Mouse (Mus musculus): ENCODE results near the gene Rbm3. TPM values are rescaled to one million over a fixed set of nuclear protein-coding genes. Genes with fewer than 3 reads are reported as not detected.
"Not testable (repeated sequence)": the region's sequence is repeated elsewhere in the genome, so short reads cannot be mapped to it uniquely, and the experiment has no call there.

Rbm3 gene
- polyA plus RNA-seq, 1 experiment from 2014 or later = 794 TPM

GRCm38 (mm10) chrX:8105019-8105418 is 40.7 kb downstream of the Rbm3 start:
- Histone ChIP-seq H3K4me2 (ENCODE audit: low read length) (no peak overlapping the region), H3K27me3 (ENCODE audit: insufficient read depth, low read length) (no peaks in the 10 kb centered on the region), H3K4me3 (replicated peaks; ENCODE audit: low read depth, low read length) (no peak overlapping the region), H3K36me3 (ENCODE audit: insufficient read depth, low read length) (no peaks in the 10 kb centered on the region), H3K4me1 (replicated peaks; ENCODE audit: insufficient read depth, low read length) (no peaks in the 10 kb centered on the region), H3K27ac (no peak overlapping the region), H3K9ac (ENCODE audit: low read depth, low read length) (no peak overlapping the region), H3K9me3 (replicated peaks; ENCODE audit: low read length) (no peaks in the 10 kb centered on the region)
- ATAC-seq (replicated peaks; ENCODE audit: low FRiP score, low read depth) = no peak
- no peak for TF ChIP-seq CTCF (IDR thresholded peaks at IDR 0.05; ENCODE audit: low read depth)
- WGBS = 95% methylated on average over 3 of the region's 3 CpGs
- no peak for DNase-seq (ENCODE audit: low spot score)

- Histone ChIP-seq H3K9me3 (replicated peaks; ENCODE audit: low read length) (no peaks in the 10 kb centered on the region), H3K27me3 (ENCODE audit: insufficient read depth, low read length) (no peaks in the 10 kb centered on the region), H3K4me1 (replicated peaks; ENCODE audit: insufficient read depth, low read length) (no peaks in the 10 kb centered on the region), H3K4me2 (ENCODE audit: low read length) (no peak overlapping the region), H3K27ac (no peak overlapping the region), H3K9ac (ENCODE audit: low read depth, low read length) (no peak overlapping the region), H3K36me3 (ENCODE audit: insufficient read depth, low read length) (no peaks in the 10 kb centered on the region), H3K4me3 (replicated peaks; ENCODE audit: low read depth, low read length) (no peak overlapping the region)
- no peak for DNase-seq (ENCODE audit: low spot score)
- ATAC-seq (replicated peaks; ENCODE audit: low FRiP score, low read depth) = no peak
- TF ChIP-seq CTCF (IDR thresholded peaks at IDR 0.05; ENCODE audit: low read depth) = no peak
- 63% methylated on average over 7 of the region's 7 CpGs for WGBS
These were observed 43.4 kb downstream of the Rbm3 start for GRCm38 (mm10) chrX:8102213-8102668.

GRCm38 (mm10) chrX:8101017-8101416 is 44.7 kb downstream of the Rbm3 start:
- H3K27ac ChIP-seq = no peak overlapping the region
- no peak overlapping the region for H3K9ac ChIP-seq (ENCODE audit: low read depth, low read length)
- TF ChIP-seq CTCF (IDR thresholded peaks at IDR 0.05; ENCODE audit: low read depth) = peak; percentile 64; the same call in 1 of the 2 replicates
- no peak overlapping the region for H3K4me2 ChIP-seq (ENCODE audit: low read length)
- H3K27me3 ChIP-seq (ENCODE audit: insufficient read depth, low read length) = no peaks in the 10 kb centered on the region
- ATAC-seq (replicated peaks; ENCODE audit: low FRiP score, low read depth) (no peak), DNase-seq (ENCODE audit: low spot score) (peak; percentile 67)
- no peaks in the 10 kb centered on the region for H3K9me3 ChIP-seq (replicated peaks; ENCODE audit: low read length)
- WGBS = 21% methylated on average over 3 of the region's 3 CpGs
- H3K36me3 ChIP-seq (ENCODE audit: insufficient read depth, low read length) = no peaks in the 10 kb centered on the region
- H3K4me1 ChIP-seq (replicated peaks; ENCODE audit: insufficient read depth, low read length) = no peaks in the 10 kb centered on the region
- H3K4me3 ChIP-seq (replicated peaks; ENCODE audit: low read depth, low read length) = no peak overlapping the region

- no peak overlapping the region for H3K27ac ChIP-seq
These were observed 46.2 kb downstream of the Rbm3 start for GRCm38 (mm10) chrX:8099435-8099834.

GRCm38 (mm10) chrX:8096787-8097242 is 48.9 kb downstream of the Rbm3 start:
- ATAC-seq (replicated peaks; ENCODE audit: low FRiP score, low read depth) = peak; percentile 96
- Histone ChIP-seq H3K9me3 (replicated peaks; ENCODE audit: low read length) (no peaks in the 10 kb centered on the region), H3K36me3 (ENCODE audit: insufficient read depth, low read length) (no peaks in the 10 kb centered on the region), H3K4me1 (replicated peaks; ENCODE audit: insufficient read depth, low read length) (no peaks in the 10 kb centered on the region), H3K27ac (peak overlapping the region; percentile 75), H3K4me3 (replicated peaks; ENCODE audit: low read depth, low read length) (no peak overlapping the region), H3K9ac (ENCODE audit: low read depth, low read length) (0 out of 2 replicates have a peak overlapping the region, but pooled peaks have one; percentile 23), H3K4me2 (ENCODE audit: low read length) (peak overlapping the region; percentile 28; the same call in 1 of the 2 replicates), H3K27me3 (ENCODE audit: insufficient read depth, low read length) (no peaks in the 10 kb centered on the region)
- 28% methylated on average over 19 of the region's 19 CpGs for WGBS
- TF ChIP-seq CTCF (IDR thresholded peaks at IDR 0.05; ENCODE audit: low read depth) = no peak
- DNase-seq (ENCODE audit: low spot score) = peak; percentile 97

More at GRCm38 (mm10) chrX:8099435-8099834, 46.2 kb downstream of the Rbm3 start:
- no peak overlapping the region for H3K4me3 ChIP-seq (replicated peaks; ENCODE audit: low read depth, low read length)
- DNase-seq (ENCODE audit: low spot score) (no peak), ATAC-seq (replicated peaks; ENCODE audit: low FRiP score, low read depth) (no peak)
- H3K4me1 ChIP-seq (replicated peaks; ENCODE audit: insufficient read depth, low read length) = no peaks in the 10 kb centered on the region
- H3K4me2 ChIP-seq (ENCODE audit: low read length) = no peak overlapping the region
- H3K36me3 ChIP-seq (ENCODE audit: insufficient read depth, low read length) = no peaks in the 10 kb centered on the region
- no peaks in the 10 kb centered on the region for H3K27me3 ChIP-seq (ENCODE audit: insufficient read depth, low read length)
- H3K9ac ChIP-seq (ENCODE audit: low read depth, low read length) = no peak overlapping the region
- WGBS = 62% methylated on average over 4 of the region's 4 CpGs
- no peaks in the 10 kb centered on the region for H3K9me3 ChIP-seq (replicated peaks; ENCODE audit: low read length)
- no peak for TF ChIP-seq CTCF (IDR thresholded peaks at IDR 0.05; ENCODE audit: low read depth)

- not testable (repeated sequence) for H3K4me3 ChIP-seq (replicated peaks; ENCODE audit: low read depth, low read length); H3K36me3 ChIP-seq (ENCODE audit: insufficient read depth, low read length); H3K9me3 ChIP-seq (replicated peaks; ENCODE audit: low read length); H3K4me1 ChIP-seq (replicated peaks; ENCODE audit: insufficient read depth, low read length); DNase-seq (ENCODE audit: low spot score); H3K27ac ChIP-seq; H3K9ac ChIP-seq (ENCODE audit: low read depth, low read length); H3K27me3 ChIP-seq (ENCODE audit: insufficient read depth, low read length)
- WGBS = 36% methylated on average over 26 of the region's 48 CpGs
- H3K4me2 ChIP-seq (ENCODE audit: low read length) = peak overlapping the region; percentile 43; the same call in 1 of the 2 replicates
- ATAC-seq (replicated peaks; ENCODE audit: low FRiP score, low read depth) = peak; percentile 95
These were observed 49.5 kb downstream of the Rbm3 start for GRCm38 (mm10) chrX:8096068-8096786.
